Mouse (Mus musculus) megakaryocyte-erythroid progenitor cell, adult 5-6 weeks (primary cell): ENCODE results near the gene Thy1. TPM values are rescaled to one million over a fixed set of nuclear protein-coding genes. Genes with fewer than 3 reads are reported as not detected.

ENCODE experiments used
- ATAC-seq: replicated peaks from 2 replicates; pipeline ENCODE4 v1.8.0; 2016; ENCODE audit warnings: mild to moderate bottlenecking, inconsistent platforms; ENCODE audit not compliant: severe bottlenecking, poor library complexity, low FRiP score, low TSS enrichment
- total RNA-seq, 2 experiments: library from RNA; stranded (forward) in 1 of 2; stranded (reverse) in 1 of 2; fragments of 200-1000, 215-1000 nt in 1 of 2; fragments of >200 nt in 1 of 2; fragmentation: Nextera tagmentation in 1 of 2; gene quantifications; 2 replicates each; pipeline ENCODE4 v1.2.3; 2014 to 2017

Gene Thy1
- total RNA-seq, 2 experiments from 2014 or later = 3.5 to 20.4 TPM

GRCm38 (mm10) chr9:44078136-44078797 is 35.1 kb downstream of the Thy1 start:
- ATAC-seq = no peak

GRCm38 (mm10) chr9:44078955-44079756 is 36.0 kb downstream of the Thy1 start:
- ATAC-seq = 0 out of 2 replicates have a peak, but pooled peaks have one; percentile 26

GRCm38 (mm10) chr9:44079997-44080780 is 37.0 kb downstream of the Thy1 start:
- no peak for ATAC-seq

GRCm38 (mm10) chr9:44080953-44081352 is 37.8 kb downstream of the Thy1 start:
- no peak for ATAC-seq

GRCm38 (mm10) chr9:44081581-44081980 is 38.4 kb downstream of the Thy1 start:
- no peak for ATAC-seq

GRCm38 (mm10) chr9:44082266-44082665 is 39.1 kb downstream of the Thy1 start:
- ATAC-seq = no peak

GRCm38 (mm10) chr9:44083392-44084121 is 40.4 kb downstream of the Thy1 start:
- ATAC-seq = no peak

GRCm38 (mm10) chr9:44084236-44084635 is 41.1 kb downstream of the Thy1 start:
- peak; percentile 13; the same call in 1 of the 2 replicates for ATAC-seq

- peak; percentile 48 for ATAC-seq
Measured at GRCm38 (mm10) chr9:44084659-44085229, 41.6 kb downstream of the Thy1 start.

GRCm38 (mm10) chr9:44085276-44085675 is 42.1 kb downstream of the Thy1 start:
- no peak for ATAC-seq

GRCm38 (mm10) chr9:44085741-44086665 is 42.8 kb downstream of the Thy1 start:
- no peak for ATAC-seq

GRCm38 (mm10) chr9:44086960-44087359 is 43.8 kb downstream of the Thy1 start:
- ATAC-seq = no peak

GRCm38 (mm10) chr9:44087761-44088455 is 44.7 kb downstream of the Thy1 start:
- no peak for ATAC-seq

- ATAC-seq = no peak
Measured at GRCm38 (mm10) chr9:44088877-44089608, 45.9 kb downstream of the Thy1 start.

- peak; percentile 72 for ATAC-seq
Measured at GRCm38 (mm10) chr9:44093612-44094503, 50.7 kb downstream of the Thy1 start.

GRCm38 (mm10) chr9:44094737-44095136 is 51.6 kb downstream of the Thy1 start:
- ATAC-seq = no peak
